Mouse (Mus musculus): ENCODE measurements around the gene Cx3cr1. TPM values are rescaled to one million over a fixed set of nuclear protein-coding genes. Genes with fewer than 3 reads are reported as not detected.

Gene Cx3cr1
- polyA plus RNA-seq, 1 experiment from 2014 or later, result 7.5 TPM

- WGBS, result 80% methylated on average over 12 of the region's 12 CpGs
- no peak for ATAC-seq (ENCODE audit: insufficient number of reproducible peaks, insufficient read depth, low FRiP score, low read depth)
- Histone ChIP-seq H3K27ac (replicated peaks in 1 of 2; ENCODE audit: control insufficient read depth in 1 of 2, insufficient read depth in 1 of 2, low read depth in 2 of 2, low read length in 2 of 2) (no peak overlapping the region), H3K4me3 (ENCODE audit: control insufficient read depth in 1 of 2, insufficient read depth in 1 of 2, low read depth in 1 of 2, low read length in 2 of 2) (no peak overlapping the region), H3K27me3 (ENCODE audit: control insufficient read depth, insufficient read depth, low read length) (no peaks in the 10 kb centered on the region), H3K36me3 (ENCODE audit: control insufficient read depth, insufficient read depth, low read length) (peaks cover 45% of the 10 kb centered on the region), H3K9ac (ENCODE audit: low read length) (no peak overlapping the region), H3K9me3 (ENCODE audit: control insufficient read depth, low read length) (no peaks in the 10 kb centered on the region), H3K4me1 (ENCODE audit: control insufficient read depth in 2 of 2, insufficient read depth in 2 of 2, low read length in 2 of 2) (peaks cover 25 to 40% of the 10 kb centered on the region in 2 experiments), H3K4me2 (ENCODE audit: low read length) (no peak overlapping the region)
These were observed 97.1 kb downstream of the Cx3cr1 start for GRCm38 (mm10) chr9:119972582-119972981.

- no peak overlapping the region for H3K27ac ChIP-seq (replicated peaks in 1 of 2; ENCODE audit: control insufficient read depth in 1 of 2, insufficient read depth in 1 of 2, low read depth in 2 of 2, low read length in 2 of 2)
- no peaks in the 10 kb centered on the region for H3K9me3 ChIP-seq (ENCODE audit: control insufficient read depth, low read length)
- ATAC-seq (ENCODE audit: insufficient number of reproducible peaks, insufficient read depth, low FRiP score, low read depth), result no peak
- no peak overlapping the region for H3K9ac ChIP-seq (ENCODE audit: low read length)
- H3K27me3 ChIP-seq (ENCODE audit: control insufficient read depth, insufficient read depth, low read length), result no peaks in the 10 kb centered on the region
- H3K36me3 ChIP-seq (ENCODE audit: control insufficient read depth, insufficient read depth, low read length), result peaks cover 45% of the 10 kb centered on the region
- 91% methylated on average over 10 of the region's 10 CpGs for WGBS
- H3K4me2 ChIP-seq (ENCODE audit: low read length), result no peak overlapping the region
- no peak overlapping the region for H3K4me3 ChIP-seq (ENCODE audit: control insufficient read depth in 1 of 2, insufficient read depth in 1 of 2, low read depth in 1 of 2, low read length in 2 of 2)
- H3K4me1 ChIP-seq (ENCODE audit: control insufficient read depth in 2 of 2, insufficient read depth in 2 of 2, low read length in 2 of 2), result peaks cover 21 to 36% of the 10 kb centered on the region in 2 experiments
These were observed 97.5 kb downstream of the Cx3cr1 start for GRCm38 (mm10) chr9:119972166-119972565.

GRCm38 (mm10) chr9:119970763-119971656 lies 98.7 kb downstream of the Cx3cr1 start:
- Histone ChIP-seq H3K4me1 (ENCODE audit: control insufficient read depth in 2 of 2, insufficient read depth in 2 of 2, low read length in 2 of 2) (peaks cover 13 to 27% of the 10 kb centered on the region in 2 experiments), H3K9me3 (ENCODE audit: control insufficient read depth, low read length) (no peaks in the 10 kb centered on the region), H3K27ac (replicated peaks in 1 of 2; ENCODE audit: control insufficient read depth in 1 of 2, insufficient read depth in 1 of 2, low read depth in 2 of 2, low read length in 2 of 2) (peak overlapping the region; percentile 4 to 49; a peak in 2 of 4 replicates), H3K4me2 (ENCODE audit: low read length) (no peak overlapping the region), H3K9ac (ENCODE audit: low read length) (peak overlapping the region; percentile 17; the same call in 1 of the 2 replicates), H3K36me3 (ENCODE audit: control insufficient read depth, insufficient read depth, low read length) (peaks cover 41% of the 10 kb centered on the region), H3K4me3 (ENCODE audit: control insufficient read depth in 1 of 2, insufficient read depth in 1 of 2, low read depth in 1 of 2, low read length in 2 of 2) (no peak overlapping the region), H3K27me3 (ENCODE audit: control insufficient read depth, insufficient read depth, low read length) (no peaks in the 10 kb centered on the region)
- no peak for ATAC-seq (ENCODE audit: insufficient number of reproducible peaks, insufficient read depth, low FRiP score, low read depth)
- WGBS, result 82% methylated on average over 7 of the region's 7 CpGs

- Histone ChIP-seq H3K4me3 (ENCODE audit: control insufficient read depth in 1 of 2, insufficient read depth in 1 of 2, low read depth in 1 of 2, low read length in 2 of 2) (no peak overlapping the region), H3K4me1 (ENCODE audit: control insufficient read depth in 2 of 2, insufficient read depth in 2 of 2, low read length in 2 of 2) (peaks cover 13 to 27% of the 10 kb centered on the region in 2 experiments), H3K9ac (ENCODE audit: low read length) (peak overlapping the region; percentile 17; the same call in 1 of the 2 replicates), H3K27ac (replicated peaks in 1 of 2; ENCODE audit: control insufficient read depth in 1 of 2, insufficient read depth in 1 of 2, low read depth in 2 of 2, low read length in 2 of 2) (peak overlapping the region; percentile 4 to 49; a peak in 1 of 4 replicates), H3K9me3 (ENCODE audit: control insufficient read depth, low read length) (no peaks in the 10 kb centered on the region), H3K27me3 (ENCODE audit: control insufficient read depth, insufficient read depth, low read length) (no peaks in the 10 kb centered on the region), H3K36me3 (ENCODE audit: control insufficient read depth, insufficient read depth, low read length) (peaks cover 37% of the 10 kb centered on the region), H3K4me2 (ENCODE audit: low read length) (no peak overlapping the region)
- 33% methylated on average over 6 of the region's 6 CpGs for WGBS
- no peak for ATAC-seq (ENCODE audit: insufficient number of reproducible peaks, insufficient read depth, low FRiP score, low read depth)
These were observed 99.5 kb downstream of the Cx3cr1 start for GRCm38 (mm10) chr9:119970221-119970620.

- peak overlapping the region in 1 of 2 experiments; percentile 47; a peak in 1 of 4 replicates for H3K27ac ChIP-seq (replicated peaks in 1 of 2; ENCODE audit: control insufficient read depth in 1 of 2, insufficient read depth in 1 of 2, low read depth in 2 of 2, low read length in 2 of 2)
- peaks cover 34% of the 10 kb centered on the region for H3K36me3 ChIP-seq (ENCODE audit: control insufficient read depth, insufficient read depth, low read length)
- no peak overlapping the region for H3K4me2 ChIP-seq (ENCODE audit: low read length)
- no peak overlapping the region for H3K4me3 ChIP-seq (ENCODE audit: control insufficient read depth in 1 of 2, insufficient read depth in 1 of 2, low read depth in 1 of 2, low read length in 2 of 2)
- peaks cover 13 to 27% of the 10 kb centered on the region in 2 experiments for H3K4me1 ChIP-seq (ENCODE audit: control insufficient read depth in 2 of 2, insufficient read depth in 2 of 2, low read length in 2 of 2)
- no peak for ATAC-seq (ENCODE audit: insufficient number of reproducible peaks, insufficient read depth, low FRiP score, low read depth)
- WGBS, result 79% methylated on average over 7 of the region's 7 CpGs
- H3K9ac ChIP-seq (ENCODE audit: low read length), result no peak overlapping the region
- H3K27me3 ChIP-seq (ENCODE audit: control insufficient read depth, insufficient read depth, low read length), result no peaks in the 10 kb centered on the region
- no peaks in the 10 kb centered on the region for H3K9me3 ChIP-seq (ENCODE audit: control insufficient read depth, low read length)
These were observed 99.9 kb downstream of the Cx3cr1 start for GRCm38 (mm10) chr9:119969811-119970210.

GRCm38 (mm10) chr9:119966221-119966910 lies 103.3 kb downstream of the Cx3cr1 start:
- no peak overlapping the region for H3K27ac ChIP-seq (replicated peaks in 1 of 2; ENCODE audit: control insufficient read depth in 1 of 2, insufficient read depth in 1 of 2, low read depth in 2 of 2, low read length in 2 of 2)
- no peak overlapping the region for H3K4me3 ChIP-seq (ENCODE audit: control insufficient read depth in 1 of 2, insufficient read depth in 1 of 2, low read depth in 1 of 2, low read length in 2 of 2)
- ATAC-seq (ENCODE audit: insufficient number of reproducible peaks, insufficient read depth, low FRiP score, low read depth), result no peak
- H3K4me2 ChIP-seq (ENCODE audit: low read length), result no peak overlapping the region
- no peak overlapping the region for H3K9ac ChIP-seq (ENCODE audit: low read length)
- H3K9me3 ChIP-seq (ENCODE audit: control insufficient read depth, low read length), result no peaks in the 10 kb centered on the region
- peaks cover 4% of the 10 kb centered on the region for H3K36me3 ChIP-seq (ENCODE audit: control insufficient read depth, insufficient read depth, low read length)
- no peaks in the 10 kb centered on the region for H3K27me3 ChIP-seq (ENCODE audit: control insufficient read depth, insufficient read depth, low read length)
- WGBS, result 86% methylated on average over 26 of the region's 26 CpGs
- H3K4me1 ChIP-seq (ENCODE audit: control insufficient read depth in 2 of 2, insufficient read depth in 2 of 2, low read length in 2 of 2), result peaks cover 23 to 45% of the 10 kb centered on the region in 2 experiments

- peaks cover 14 to 33% of the 10 kb centered on the region in 2 experiments for H3K4me1 ChIP-seq (ENCODE audit: control insufficient read depth in 2 of 2, insufficient read depth in 2 of 2, low read length in 2 of 2)
- 70% methylated on average over 3 of the region's 3 CpGs for WGBS
- H3K36me3 ChIP-seq (ENCODE audit: control insufficient read depth, insufficient read depth, low read length), result no peaks in the 10 kb centered on the region
- H3K4me2 ChIP-seq (ENCODE audit: low read length), result no peak overlapping the region
- H3K27ac ChIP-seq (replicated peaks in 1 of 2; ENCODE audit: control insufficient read depth in 1 of 2, insufficient read depth in 1 of 2, low read depth in 2 of 2, low read length in 2 of 2), result no peak overlapping the region
- H3K27me3 ChIP-seq (ENCODE audit: control insufficient read depth, insufficient read depth, low read length), result no peaks in the 10 kb centered on the region
- no peak overlapping the region for H3K9ac ChIP-seq (ENCODE audit: low read length)
- H3K9me3 ChIP-seq (ENCODE audit: control insufficient read depth, low read length), result no peaks in the 10 kb centered on the region
- H3K4me3 ChIP-seq (ENCODE audit: control insufficient read depth in 1 of 2, insufficient read depth in 1 of 2, low read depth in 1 of 2, low read length in 2 of 2), result no peak overlapping the region
- no peak for ATAC-seq (ENCODE audit: insufficient number of reproducible peaks, insufficient read depth, low FRiP score, low read depth)
These were observed 104.5 kb downstream of the Cx3cr1 start for GRCm38 (mm10) chr9:119965186-119965585.
